Mouse (Mus musculus) adrenal gland, adult 2 months (tissue): ENCODE measurements around the gene Cox14. TPM values are rescaled to one million over a fixed set of nuclear protein-coding genes. Genes with fewer than 3 reads are reported as not detected.

ENCODE experiments used
- DNase-seq: peaks from one replicate; pipeline ENCODE4 v3.0.0; 2021
- polyA plus RNA-seq: library from polyadenylated mRNA; depleted of rRNA; stranded (reverse); fragments of >200 nt; gene quantifications from 2 replicates; pipeline ENCODE4 v1.2.3, GENCODE M21; 2012
- total RNA-seq, 2 experiments: library from RNA; stranded (reverse); gene quantifications; 2 replicates each; pipeline ENCODE4 v1.2.3; 2021

The Cox14 gene
- total and polyA plus RNA-seq, 3 experiments: 202 to 754 (median 243) TPM

GRCm38 (mm10) chr15:99705440-99706048 is 19.9 kb upstream of the Cox14 start, which contains the start of gene Gm17349:
Gm17349 (minus strand) TSS chr15:99705490.
- DNase-seq: peak; percentile 84

- no peak for DNase-seq
Measured at GRCm38 (mm10) chr15:99708176-99708575, 17.2 kb upstream of the Cox14 start.

GRCm38 (mm10) chr15:99710221-99711190 is 14.9 kb upstream of the Cox14 start:
- DNase-seq: peak; percentile 65

- no peak for DNase-seq
Measured at GRCm38 (mm10) chr15:99711491-99711890, 13.9 kb upstream of the Cox14 start.

- DNase-seq: peak; percentile 20
Measured at GRCm38 (mm10) chr15:99712666-99713559, 12.5 kb upstream of the Cox14 start.

- DNase-seq: peak; percentile 43
Measured at GRCm38 (mm10) chr15:99713569-99713968, 11.8 kb upstream of the Cox14 start.

GRCm38 (mm10) chr15:99714206-99714605 is 11.2 kb upstream of the Cox14 start:
- peak; percentile 83 for DNase-seq

GRCm38 (mm10) chr15:99714858-99715257 is 10.6 kb upstream of the Cox14 start:
- peak; percentile 83 for DNase-seq

GRCm38 (mm10) chr15:99715361-99715865 is 10.0 kb upstream of the Cox14 start:
- DNase-seq: peak; percentile 70

- peak; percentile 61 for DNase-seq
Measured at GRCm38 (mm10) chr15:99715982-99716746, 9.3 kb upstream of the Cox14 start.

GRCm38 (mm10) chr15:99716814-99717213 is 8.6 kb upstream of the Cox14 start:
- DNase-seq: no peak

- peak; percentile 87 for DNase-seq
Measured at GRCm38 (mm10) chr15:99717386-99718334, 7.8 kb upstream of the Cox14 start, which contains the start of gene Gpd1. Gpd1 (plus strand) TSS chr15:99717515.

- DNase-seq: peak; percentile 55
Measured at GRCm38 (mm10) chr15:99718461-99719021, 6.9 kb upstream of the Cox14 start.

GRCm38 (mm10) chr15:99719865-99720264 is 5.6 kb upstream of the Cox14 start:
- no peak for DNase-seq

GRCm38 (mm10) chr15:99721921-99722743 is 3.3 kb upstream of the Cox14 start:
- peak; percentile 34 for DNase-seq

GRCm38 (mm10) chr15:99723120-99723514 is 2.3 kb upstream of the Cox14 start:
- DNase-seq: peak; percentile 53

GRCm38 (mm10) chr15:99723515-99724291 is 1.7 kb upstream of the Cox14 start:
- peak; percentile 94 for DNase-seq
